Mouse (Mus musculus) gastrocnemius, postnatal 10 days (tissue): Measurements from ENCODE around the gene Smg9. TPM values are rescaled to one million over a fixed set of nuclear protein-coding genes. Genes with fewer than 3 reads are reported as not detected.

Experiments used
- DNase-seq: peaks from one replicate; pipeline ENCODE4 v3.0.0; 2021; ENCODE audit warnings: mixed read lengths
- total RNA-seq, 2 experiments: library from RNA; stranded (reverse); gene quantifications; 2 replicates each; pipeline ENCODE4 v1.2.3; 2021

The Smg9 gene
- total RNA-seq, 2 experiments from 2014 or later, result 15.4 to 17.1 TPM

- DNase-seq, result no peak
Observed at GRCm38 (mm10) chr7:24445266-24445926, 46.0 kb downstream of the Smg9 start.

- DNase-seq, result no peak
Observed at GRCm38 (mm10) chr7:24446697-24447340, 47.4 kb downstream of the Smg9 start.

- no peak for DNase-seq
Observed at GRCm38 (mm10) chr7:24448782-24449517, 49.5 kb downstream of the Smg9 start.

GRCm38 (mm10) chr7:24450585-24451017 is 51.2 kb downstream of the Smg9 start:
- no peak for DNase-seq

GRCm38 (mm10) chr7:24451855-24452311 is 52.5 kb downstream of the Smg9 start, which contains the start of gene Irgc1:
TSS of gene Irgc1 (minus strand) at chr7:24452297.
- DNase-seq, result no peak

- DNase-seq, result no peak
Observed at GRCm38 (mm10) chr7:24454199-24454598, 54.8 kb downstream of the Smg9 start.

- DNase-seq, result no peak
Observed at GRCm38 (mm10) chr7:24455726-24456125, 56.3 kb downstream of the Smg9 start.

- no peak for DNase-seq
Observed at GRCm38 (mm10) chr7:24457726-24458370, 58.4 kb downstream of the Smg9 start.

GRCm38 (mm10) chr7:24459440-24459839 is 60.0 kb downstream of the Smg9 start:
- DNase-seq, result no peak

- DNase-seq, result peak; percentile 21
Observed at GRCm38 (mm10) chr7:24459843-24460242, 60.4 kb downstream of the Smg9 start.

GRCm38 (mm10) chr7:24461376-24462051 is 62.1 kb downstream of the Smg9 start:
- DNase-seq, result no peak

GRCm38 (mm10) chr7:24462388-24463319 is 63.2 kb downstream of the Smg9 start, which contains the start of gene Plaur:
TSS of gene Plaur (plus strand) at chr7:24462484.
- no peak for DNase-seq

GRCm38 (mm10) chr7:24466835-24467234 is 67.4 kb downstream of the Smg9 start:
- no peak for DNase-seq

GRCm38 (mm10) chr7:24467886-24468285 is 68.5 kb downstream of the Smg9 start:
- no peak for DNase-seq

GRCm38 (mm10) chr7:24469126-24469525 is 69.7 kb downstream of the Smg9 start:
- DNase-seq, result peak; percentile 18

- peak; percentile 19 for DNase-seq
Observed at GRCm38 (mm10) chr7:24470356-24470755, 70.9 kb downstream of the Smg9 start.
